Comparison of ENCODE assay signal across 14 mouse cellular contexts in genomic region chr12:116907424-116907823, GRCm38 (mm10).
DNase-seq lines count a peak whose midpoint lies in the region; ATAC-seq and TF ChIP-seq lines count a peak whose summit lies in the region.
"Had no signal": no experiment of that assay in that cellular context is flagged by ENCODE, and none has a peak within 500 bp of the region (broad histone marks: within the 10 kb centered on the region; RNA-seq: fewer than 3 reads in every experiment).

No protein-coding gene starts in this region.

- 56% methylated on average over 1 of the region's 1 CpGs for WGBS in embryonic facial prominence, embryonic 11.5 days
- WGBS in embryonic facial prominence, embryonic 10.5 days = 43% methylated on average over 1 of the region's 1 CpGs
- 25% methylated on average over 1 of the region's 1 CpGs for WGBS in stomach, embryonic 14.5 days
- 44% methylated on average over 1 of the region's 1 CpGs for WGBS in stomach, postnatal 0 days
- WGBS in midbrain, embryonic 11.5 days = 20% methylated on average over 1 of the region's 1 CpGs

- TF ChIP-seq EP300 in stomach, postnatal 0 days (optimal IDR thresholded peaks at IDR 0.05) = no peak

- no peaks in the 10 kb centered on the region for H3K9me3 ChIP-seq in embryonic facial prominence, embryonic 11.5 days (replicated peaks; ENCODE audit: control insufficient read depth, low read length)
- H3K9me3 ChIP-seq in embryonic facial prominence, embryonic 10.5 days = no peaks in the 10 kb centered on the region
- H3K9me3 ChIP-seq in stomach, embryonic 14.5 days (ENCODE audit: control insufficient read depth, low read depth, low read length) = no peaks in the 10 kb centered on the region
- no peaks in the 10 kb centered on the region for H3K9me3 ChIP-seq in stomach, postnatal 0 days (ENCODE audit: control insufficient read depth, low read length)
- H3K9me3 ChIP-seq in midbrain, embryonic 11.5 days (ENCODE audit: control insufficient read depth, low read length) = no peaks in the 10 kb centered on the region
- H3K9me3 ChIP-seq: embryonic facial prominence, embryonic 12.5 days; heart, embryonic 10.5 days; limb, embryonic 15.5 days had no signal

- no peaks in the 10 kb centered on the region for H3K4me1 ChIP-seq in embryonic facial prominence, embryonic 11.5 days (ENCODE audit: control insufficient read depth, insufficient read depth, low read length)
- peaks cover 12% of the 10 kb centered on the region for H3K4me1 ChIP-seq in embryonic facial prominence, embryonic 10.5 days
- H3K4me1 ChIP-seq in stomach, embryonic 14.5 days (ENCODE audit: control insufficient read depth, insufficient read depth, low read length) = no peaks in the 10 kb centered on the region
- no peaks in the 10 kb centered on the region for H3K4me1 ChIP-seq in stomach, postnatal 0 days (replicated peaks; ENCODE audit: control insufficient read depth, insufficient read depth)
- H3K4me1 ChIP-seq in midbrain, embryonic 11.5 days (ENCODE audit: control insufficient read depth, insufficient read depth, low read length) = peaks cover 21% of the 10 kb centered on the region
- H3K4me1 ChIP-seq: embryonic facial prominence, embryonic 12.5 days; limb, embryonic 15.5 days had no signal

- no peaks in the 10 kb centered on the region for H3K36me3 ChIP-seq in embryonic facial prominence, embryonic 11.5 days (replicated peaks; ENCODE audit: control insufficient read depth, insufficient read depth, low read depth, low read length)
- H3K36me3 ChIP-seq in embryonic facial prominence, embryonic 10.5 days (replicated peaks) = no peaks in the 10 kb centered on the region
- no peaks in the 10 kb centered on the region for H3K36me3 ChIP-seq in stomach, embryonic 14.5 days (ENCODE audit: control insufficient read depth, insufficient read depth, low read length)
- H3K36me3 ChIP-seq in stomach, postnatal 0 days (ENCODE audit: control insufficient read depth, insufficient read depth, low read length) = no peaks in the 10 kb centered on the region
- H3K36me3 ChIP-seq in midbrain, embryonic 11.5 days (ENCODE audit: control insufficient read depth, insufficient read depth, low read length) = no peaks in the 10 kb centered on the region
- H3K36me3 ChIP-seq: embryonic facial prominence, embryonic 12.5 days; heart, embryonic 10.5 days; limb, embryonic 15.5 days had no signal

- H3K4me3 ChIP-seq in embryonic facial prominence, embryonic 11.5 days (ENCODE audit: low read depth, low read length) = no peak overlapping the region
- H3K4me3 ChIP-seq in embryonic facial prominence, embryonic 10.5 days = no peak overlapping the region
- H3K4me3 ChIP-seq in stomach, embryonic 14.5 days (ENCODE audit: low read depth, low read length) = no peak overlapping the region
- no peak overlapping the region for H3K4me3 ChIP-seq in stomach, postnatal 0 days (ENCODE audit: low read depth, low read length)
- no peak overlapping the region for H3K4me3 ChIP-seq in midbrain, embryonic 11.5 days (ENCODE audit: low read depth, low read length)
- H3K4me3 ChIP-seq: embryonic facial prominence, embryonic 12.5 days; heart, embryonic 10.5 days; limb, embryonic 15.5 days had no signal

- DNase-seq in embryonic facial prominence, embryonic 11.5 days (ENCODE audit: low spot score) = no peak
- no peak for DNase-seq in embryonic facial prominence, embryonic 10.5 days (ENCODE audit: low spot score)
- no peak for DNase-seq in stomach, postnatal 0 days (ENCODE audit: low spot score)
- DNase-seq in midbrain, embryonic 11.5 days (ENCODE audit: low spot score, missing footprints) = no peak
- peak; percentile 6 for DNase-seq in yolk sac, embryonic 10.5 days (ENCODE audit: low spot score)
- no peak for DNase-seq in ovary, postnatal 14 days (ENCODE audit: low spot score)
- no peak for DNase-seq in testis, postnatal 14 days (ENCODE audit: low spot score)
- DNase-seq: thymus, adult 2 months had no signal

- H3K4me2 ChIP-seq in embryonic facial prominence, embryonic 11.5 days (ENCODE audit: low read depth, low read length) = no peak overlapping the region
- no peak overlapping the region for H3K4me2 ChIP-seq in stomach, embryonic 14.5 days (replicated peaks; ENCODE audit: low read depth, low read length)
- H3K4me2 ChIP-seq in stomach, postnatal 0 days (replicated peaks; ENCODE audit: low read depth) = no peak overlapping the region
- no peak overlapping the region for H3K4me2 ChIP-seq in midbrain, embryonic 11.5 days
- H3K4me2 ChIP-seq: embryonic facial prominence, embryonic 12.5 days; limb, embryonic 15.5 days had no signal

- no peaks in the 10 kb centered on the region for H3K27me3 ChIP-seq in embryonic facial prominence, embryonic 11.5 days (ENCODE audit: control insufficient read depth, insufficient read depth, low read length)
- H3K27me3 ChIP-seq in embryonic facial prominence, embryonic 10.5 days (replicated peaks; ENCODE audit: low read depth, poor library complexity, severe bottlenecking) = no peaks in the 10 kb centered on the region
- H3K27me3 ChIP-seq in stomach, embryonic 14.5 days (ENCODE audit: control insufficient read depth, insufficient read depth, low read length) = no peaks in the 10 kb centered on the region
- H3K27me3 ChIP-seq in stomach, postnatal 0 days (ENCODE audit: control insufficient read depth, insufficient read depth, low read length) = no peaks in the 10 kb centered on the region
- no peaks in the 10 kb centered on the region for H3K27me3 ChIP-seq in midbrain, embryonic 11.5 days (ENCODE audit: control insufficient read depth, insufficient read depth, low read length)
- H3K27me3 ChIP-seq: embryonic facial prominence, embryonic 12.5 days; limb, embryonic 15.5 days had no signal

- TF ChIP-seq CTCF in stomach, postnatal 0 days (IDR thresholded peaks at IDR 0.05; ENCODE audit: low read depth) = no peak

- H3K27ac ChIP-seq in embryonic facial prominence, embryonic 11.5 days (replicated peaks; ENCODE audit: low read depth, low read length) = no peak overlapping the region
- H3K27ac ChIP-seq in embryonic facial prominence, embryonic 10.5 days (replicated peaks) = no peak overlapping the region
- H3K27ac ChIP-seq in stomach, embryonic 14.5 days (ENCODE audit: low read length) = no peak overlapping the region
- no peak overlapping the region for H3K27ac ChIP-seq in stomach, postnatal 0 days (replicated peaks)
- no peak overlapping the region for H3K27ac ChIP-seq in midbrain, embryonic 11.5 days (ENCODE audit: low read depth, low read length)
- H3K27ac ChIP-seq: embryonic facial prominence, embryonic 12.5 days; heart, embryonic 10.5 days; limb, embryonic 15.5 days had no signal

- no peak overlapping the region for H3K9ac ChIP-seq in embryonic facial prominence, embryonic 11.5 days (replicated peaks; ENCODE audit: low read length)
- H3K9ac ChIP-seq in stomach, embryonic 14.5 days (replicated peaks; ENCODE audit: low read depth, low read length) = no peak overlapping the region
- no peak overlapping the region for H3K9ac ChIP-seq in stomach, postnatal 0 days (ENCODE audit: low read length)
- H3K9ac ChIP-seq in midbrain, embryonic 11.5 days (ENCODE audit: low read length) = no peak overlapping the region
- H3K9ac ChIP-seq: embryonic facial prominence, embryonic 12.5 days; limb, embryonic 15.5 days had no signal

- peak; percentile 65; the same call in 1 of the 2 replicates for ATAC-seq in embryonic facial prominence, embryonic 11.5 days (replicated peaks; ENCODE audit: insufficient number of reproducible peaks, low FRiP score, low TSS enrichment, low read depth)
- 0 out of 2 replicates have a peak, but pooled peaks have one; percentile 37 for ATAC-seq in stomach, embryonic 14.5 days (ENCODE audit: insufficient number of reproducible peaks, insufficient read depth, low FRiP score, low read depth)
- ATAC-seq in stomach, postnatal 0 days (ENCODE audit: low FRiP score, low TSS enrichment) = no peak
- peak; percentile 76 for ATAC-seq in midbrain, embryonic 11.5 days (ENCODE audit: low FRiP score)
- ATAC-seq: activated CD4-positive, CD25-positive, alpha-beta regulatory T cell, adult 4 months; lung, postnatal 0 days had no signal
